Mouse (Mus musculus) CH12.LX (cell line): ENCODE data around the gene Nes.

Source experiments
- CTCF ChIP-seq, 2 experiments: IDR thresholded peaks in 1 of 2; conservative IDR thresholded peaks in 1 of 2; 2 replicates each; pipeline ENCODE4 v1.5.1; 2011 to 2012; ENCODE audit warnings: low read depth in 2 of 2, low read length in 2 of 2, improper control_type of control experiment in 1 of 2, inconsistent platforms in 1 of 2, mild to moderate bottlenecking in 1 of 2, moderate library complexity in 1 of 2
- ETS1 ChIP-seq: conservative IDR thresholded peaks from 2 replicates; pipeline ENCODE4 v1.6.1; 2012; ENCODE audit warnings: low read depth, mild to moderate bottlenecking, inconsistent platforms, low read length, improper control_type of control experiment, moderate library complexity
- HCFC1 ChIP-seq: IDR thresholded peaks from 2 replicates; pipeline ENCODE4 v1.6.1; 2012; ENCODE audit warnings: low read depth, mild to moderate bottlenecking, inconsistent platforms, low read length, improper control_type of control experiment
- JUND ChIP-seq: conservative IDR thresholded peaks from 2 replicates; pipeline ENCODE4 v1.6.1; 2011; ENCODE audit warnings: low read depth, low read length, improper control_type of control experiment
- MAX ChIP-seq: IDR thresholded peaks from 2 replicates; pipeline ENCODE4 v1.6.1; 2011; ENCODE audit warnings: low read length, improper control_type of control experiment
- POLR2A ChIP-seq: IDR thresholded peaks from 2 replicates; pipeline ENCODE4 v1.6.1; 2011; ENCODE audit warnings: low read depth, mild to moderate bottlenecking, improper control_type of control experiment, low read length
- POLR2AphosphoS2 ChIP-seq: IDR thresholded peaks from 2 replicates; pipeline ENCODE4 v1.6.1; 2011; ENCODE audit warnings: low read depth, low read length, improper control_type of control experiment
- RAD21 ChIP-seq: IDR thresholded peaks from 2 replicates; pipeline ENCODE4 v1.6.1; 2011; ENCODE audit warnings: low read depth, mild to moderate bottlenecking, low read length, improper control_type of control experiment, moderate library complexity
- SIN3A ChIP-seq: IDR thresholded peaks from 2 replicates; pipeline ENCODE4 v1.6.1; 2012; ENCODE audit warnings: low read length, improper control_type of control experiment, inconsistent platforms
- TCF12 ChIP-seq: IDR thresholded peaks from 2 replicates; pipeline ENCODE4 v1.6.1; 2014; ENCODE audit warnings: low read depth, mild to moderate bottlenecking, inconsistent platforms, low read length, improper control_type of control experiment
- USF1 ChIP-seq: IDR thresholded peaks from 2 replicates; pipeline ENCODE4 v1.6.1; 2014; ENCODE audit warnings: low read depth, mild to moderate bottlenecking, inconsistent platforms, low read length, improper control_type of control experiment
- USF2 ChIP-seq: conservative IDR thresholded peaks from 2 replicates; pipeline ENCODE4 v1.6.1; 2011; ENCODE audit warnings: low read depth, low read length, improper control_type of control experiment
- ZNF384 ChIP-seq: IDR thresholded peaks from 2 replicates; pipeline ENCODE4 v1.6.1; 2012; ENCODE audit warnings: low read depth, low read length, improper control_type of control experiment, inconsistent platforms

DNA sequence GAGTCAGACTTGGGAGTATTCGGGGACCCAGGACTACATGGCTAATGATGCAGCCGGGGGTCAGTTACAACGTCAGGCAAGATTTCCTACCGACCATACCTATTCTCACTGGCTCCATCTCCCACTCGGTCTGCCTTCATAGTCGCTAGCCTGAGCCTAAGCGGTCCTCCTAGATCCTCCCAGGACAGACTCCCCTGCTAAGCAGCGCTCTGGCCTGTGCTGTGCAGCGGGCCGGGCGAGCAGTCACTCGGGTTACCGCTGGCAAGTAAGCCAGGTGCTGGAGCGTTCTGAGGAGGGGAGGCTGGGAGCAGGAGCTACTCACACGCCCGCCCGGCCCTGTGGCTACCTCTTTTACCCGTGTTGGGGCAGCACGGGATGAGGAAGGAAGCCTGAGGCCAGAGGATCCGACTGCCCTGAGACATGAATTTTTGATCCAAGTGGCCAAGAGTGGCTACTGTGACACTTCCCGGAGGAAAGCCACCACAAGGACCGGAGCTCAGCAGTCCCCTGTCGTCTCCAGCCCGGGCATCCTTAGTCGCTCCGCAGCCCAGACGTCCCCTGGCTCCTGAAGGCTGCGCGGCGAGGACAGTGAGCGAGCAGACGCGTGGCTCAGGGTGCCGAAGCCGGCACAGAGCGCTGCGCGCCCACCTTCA is 28.5 kb downstream of the Nes start:
- TF ChIP-seq ZNF384 = no peak
- no peak for TF ChIP-seq TCF12
- TF ChIP-seq MAX = no peak
- no peak for TF ChIP-seq HCFC1
- no peak for TF ChIP-seq RAD21
- TF ChIP-seq SIN3A = no peak
- no peak for TF ChIP-seq CTCF (conservative IDR thresholded peaks at IDR 0.05 in 1 of 2, IDR thresholded peaks at IDR 0.05 in 1 of 2; ENCODE audit: low read depth in 2 of 2, low read length in 2 of 2)
- TF ChIP-seq POLR2AphosphoS2 = no peak
- no peak for TF ChIP-seq POLR2A
- TF ChIP-seq ETS1 = no peak
- TF ChIP-seq USF2 = no peak
- TF ChIP-seq USF1 = no peak
- TF ChIP-seq JUND = no peak
